Mouse (Mus musculus) midbrain, embryonic 15.5 days (tissue): ENCODE measurements around the gene Cdh26. TPM values are rescaled to one million over a fixed set of nuclear protein-coding genes. Genes with fewer than 3 reads are reported as not detected.
A peak's percentile ranks its signal among the peaks of the same experiment; 100 is the strongest.

Source experiments
- ATAC-seq: fragments of 200-750 bp; cut with Nextera tagmentation; replicated peaks from 2 replicates; pipeline ENCODE4 v1.8.0; 2017; ENCODE audit warnings: moderate TSS enrichment
- H3K27ac ChIP-seq: fragments of 300-500 bp; sonication (generic); 2 replicates; pipeline ENCODE4 v1.5.1; 2015; ENCODE audit warnings: mild to moderate bottlenecking, inconsistent platforms
- H3K27me3 ChIP-seq: fragments of 300-500 bp; sonication (generic); replicated peaks from 2 replicates; pipeline ENCODE4 v1.6.1; 2015; ENCODE audit warnings: inconsistent platforms
- H3K36me3 ChIP-seq: fragments of 300-500 bp; sonication (generic); replicated peaks from 2 replicates; pipeline ENCODE4 v1.6.1; 2015; ENCODE audit warnings: inconsistent platforms
- H3K4me1 ChIP-seq: fragments of 300-500 bp; sonication (generic); 2 replicates; pipeline ENCODE4 v1.6.1; 2015; ENCODE audit warnings: inconsistent platforms
- H3K4me2 ChIP-seq: fragments of 300-500 bp; sonication (generic); 2 replicates; pipeline ENCODE4 v1.6.1; 2015; ENCODE audit warnings: inconsistent platforms, mild to moderate bottlenecking, moderate library complexity
- H3K4me3 ChIP-seq: fragments of 300-500 bp; sonication (generic); 2 replicates; pipeline ENCODE4 v1.5.1; 2015; ENCODE audit warnings: mild to moderate bottlenecking, inconsistent platforms
- H3K9ac ChIP-seq: fragments of 300-500 bp; sonication (generic); 2 replicates; pipeline ENCODE4 v1.6.1; 2015; ENCODE audit warnings: mild to moderate bottlenecking, inconsistent platforms
- H3K9me3 ChIP-seq: fragments of 300-500 bp; sonication (generic); 2 replicates; pipeline ENCODE4 v1.6.1; 2016; ENCODE audit warnings: inconsistent platforms
- WGBS: fragments of 180-500 bp; shearing (Covaris S2); methylation state at CpG from one replicate; pipeline ENCODE4 v1.1.7; 2015; ENCODE audit warnings: mixed read lengths; 5-methylcytosine and 5-hydroxymethylcytosine counted together
- polyA plus RNA-seq: library from polyadenylated mRNA; unstranded; fragments of >200 nt; fragmentation: Nextera tagmentation; extraction: Ambion mirVana; gene quantifications from 2 replicates; pipeline ENCODE4 v1.2.1, GENCODE M21; 2015

Cdh26 gene
- polyA plus RNA-seq, result 0.27 and 0.28 TPM in 2 replicates

GRCm38 (mm10) chr2:178430231-178430630 lies at the start of gene Cdh26:
Gene Cdh26 (plus strand): TSS chr2:178430531.
- H3K27me3 ChIP-seq, result no peaks in the 10 kb centered on the region
- no peaks in the 10 kb centered on the region; the same call in 1 of the 2 replicates for H3K4me1 ChIP-seq
- 84% methylated on average over 4 of the region's 4 CpGs for WGBS
- H3K4me3 ChIP-seq, result no peak within 1 kb of the TSS
- no peak within 1 kb of the TSS for H3K4me2 ChIP-seq
- no peak within 1 kb of the TSS for H3K27ac ChIP-seq
- no peaks in the 10 kb centered on the region for H3K9me3 ChIP-seq
- no peak within 1 kb of the TSS for H3K9ac ChIP-seq
- H3K36me3 ChIP-seq, result no peaks in the 10 kb centered on the region
- ATAC-seq, result no peak

GRCm38 (mm10) chr2:178407053-178407815 lies 23.1 kb upstream of the Cdh26 start, which contains the start of gene Sycp2:
Gene Sycp2 (minus strand): TSS chr2:178407685.
- H3K4me3 ChIP-seq, result no peak within 1 kb of the TSS
- no peak within 1 kb of the TSS for H3K4me2 ChIP-seq
- peak; percentile 45; the same call in 1 of the 2 replicates for ATAC-seq
- H3K9me3 ChIP-seq, result no peaks in the 10 kb centered on the region
- no peaks in the 10 kb centered on the region for H3K4me1 ChIP-seq
- H3K9ac ChIP-seq, result no peak within 1 kb of the TSS
- no peak within 1 kb of the TSS for H3K27ac ChIP-seq
- H3K27me3 ChIP-seq, result no peaks in the 10 kb centered on the region
- 87% methylated on average over 52 of the region's 52 CpGs for WGBS
- H3K36me3 ChIP-seq, result no peaks in the 10 kb centered on the region

- peaks cover 11% of the 10 kb centered on the region for H3K4me1 ChIP-seq
- ATAC-seq, result no peak
These were observed 21.3 kb upstream of the Cdh26 start for GRCm38 (mm10) chr2:178409024-178409423.

GRCm38 (mm10) chr2:178410286-178410685 lies 20.0 kb upstream of the Cdh26 start:
- no peak overlapping the region for H3K27ac ChIP-seq
- WGBS, result 85% methylated on average over 6 of the region's 6 CpGs
- peaks cover 19% of the 10 kb centered on the region for H3K4me1 ChIP-seq
- no peak for ATAC-seq
- H3K27me3 ChIP-seq, result 0 out of 2 replicates have a peak, but pooled peaks cover 5% of the 10 kb centered on the region
- H3K36me3 ChIP-seq, result no peaks in the 10 kb centered on the region
- H3K9me3 ChIP-seq, result no peaks in the 10 kb centered on the region
- no peak overlapping the region for H3K9ac ChIP-seq
- H3K4me2 ChIP-seq, result no peak overlapping the region
- no peak overlapping the region for H3K4me3 ChIP-seq

More at GRCm38 (mm10) chr2:178409024-178409423, 21.3 kb upstream of the Cdh26 start:
- H3K4me2 ChIP-seq, result no peak overlapping the region
- H3K9me3 ChIP-seq, result no peaks in the 10 kb centered on the region
- WGBS, result 45% methylated on average over 1 of the region's 1 CpGs
- H3K27ac ChIP-seq, result no peak overlapping the region
- H3K36me3 ChIP-seq, result no peaks in the 10 kb centered on the region
- no peak overlapping the region for H3K4me3 ChIP-seq
- 0 out of 2 replicates have a peak, but pooled peaks cover 5% of the 10 kb centered on the region for H3K27me3 ChIP-seq
- H3K9ac ChIP-seq, result no peak overlapping the region

- WGBS, result 73% methylated on average over 6 of the region's 6 CpGs
- no peaks in the 10 kb centered on the region for H3K36me3 ChIP-seq
- 0 out of 2 replicates have a peak, but pooled peaks cover 5% of the 10 kb centered on the region for H3K27me3 ChIP-seq
- ATAC-seq, result no peak
- H3K9me3 ChIP-seq, result no peaks in the 10 kb centered on the region
- H3K4me2 ChIP-seq, result peak overlapping the region; percentile 98; the same call in 1 of the 2 replicates
- no peak overlapping the region for H3K4me3 ChIP-seq
- H3K9ac ChIP-seq, result no peak overlapping the region
- no peak overlapping the region for H3K27ac ChIP-seq
- H3K4me1 ChIP-seq, result peaks cover 21% of the 10 kb centered on the region
These were observed 17.7 kb upstream of the Cdh26 start for GRCm38 (mm10) chr2:178412598-178412997.

- WGBS, result 63% methylated on average over 13 of the region's 13 CpGs
- Histone ChIP-seq H3K27me3 (0 out of 2 replicates have a peak, but pooled peaks cover 5% of the 10 kb centered on the region), H3K27ac (no peak overlapping the region), H3K4me1 (peaks cover 21% of the 10 kb centered on the region), H3K9ac (no peak overlapping the region), H3K4me3 (peak overlapping the region; percentile 58), H3K4me2 (peak overlapping the region; percentile 98), H3K9me3 (no peaks in the 10 kb centered on the region), H3K36me3 (no peaks in the 10 kb centered on the region)
- ATAC-seq, result no peak
These were observed 17.2 kb upstream of the Cdh26 start for GRCm38 (mm10) chr2:178413081-178413480.

GRCm38 (mm10) chr2:178413481-178414260 lies 16.7 kb upstream of the Cdh26 start:
- H3K4me2 ChIP-seq, result peak overlapping the region; percentile 98
- H3K36me3 ChIP-seq, result no peaks in the 10 kb centered on the region
- H3K9ac ChIP-seq, result peak overlapping the region; percentile 61
- 0 out of 2 replicates have a peak, but pooled peaks cover 5% of the 10 kb centered on the region for H3K27me3 ChIP-seq
- H3K4me1 ChIP-seq, result peaks cover 21% of the 10 kb centered on the region
- 16% methylated on average over 75 of the region's 75 CpGs for WGBS
- peak; percentile 29 for ATAC-seq
- no peak overlapping the region for H3K27ac ChIP-seq
- peak overlapping the region; percentile 58 for H3K4me3 ChIP-seq
- no peaks in the 10 kb centered on the region for H3K9me3 ChIP-seq

GRCm38 (mm10) chr2:178414261-178415149 lies 15.8 kb upstream of the Cdh26 start, which contains the start of the genes Ppp1r3d and Fam217b:
Gene Ppp1r3d (minus strand): TSS chr2:178414472.
Gene Fam217b (plus strand): TSS chr2:178414524.
- H3K9me3 ChIP-seq, result no peaks in the 10 kb centered on the region
- peak within 1 kb of the TSS; percentile 80 for H3K27ac ChIP-seq
- ATAC-seq, result peak; percentile 90
- WGBS, result under 1% methylated on average over 57 of the region's 74 CpGs
- peak within 1 kb of the TSS; percentile 61 for H3K9ac ChIP-seq
- peak within 1 kb of the TSS; percentile 58 for H3K4me3 ChIP-seq
- no peaks in the 10 kb centered on the region for H3K36me3 ChIP-seq
- H3K27me3 ChIP-seq, result 0 out of 2 replicates have a peak, but pooled peaks cover 5% of the 10 kb centered on the region
- H3K4me1 ChIP-seq, result peaks cover 21% of the 10 kb centered on the region
- H3K4me2 ChIP-seq, result peak within 1 kb of the TSS; percentile 98

- H3K4me3 ChIP-seq, result peak overlapping the region; percentile 58
- no peak; the same call in 1 of the 2 replicates for ATAC-seq
- peak overlapping the region; percentile 98 for H3K4me2 ChIP-seq
- peaks cover 21% of the 10 kb centered on the region for H3K4me1 ChIP-seq
- WGBS, result 26% methylated on average over 3 of the region's 3 CpGs
- H3K27ac ChIP-seq, result peak overlapping the region; percentile 80
- H3K9ac ChIP-seq, result peak overlapping the region; percentile 61; the same call in 1 of the 2 replicates
- 0 out of 2 replicates have a peak, but pooled peaks cover 5% of the 10 kb centered on the region for H3K27me3 ChIP-seq
- no peaks in the 10 kb centered on the region for H3K9me3 ChIP-seq
- H3K36me3 ChIP-seq, result no peaks in the 10 kb centered on the region
These were observed 15.2 kb upstream of the Cdh26 start for GRCm38 (mm10) chr2:178415150-178415448.

GRCm38 (mm10) chr2:178416427-178416826 lies 13.9 kb upstream of the Cdh26 start:
- Histone ChIP-seq H3K9me3 (no peaks in the 10 kb centered on the region), H3K4me1 (peaks cover 21% of the 10 kb centered on the region), H3K9ac (no peak overlapping the region), H3K36me3 (no peaks in the 10 kb centered on the region), H3K4me2 (no peak overlapping the region), H3K27me3 (0 out of 2 replicates have a peak, but pooled peaks cover 5% of the 10 kb centered on the region), H3K27ac (no peak overlapping the region), H3K4me3 (no peak overlapping the region)
- 79% methylated on average over 13 of the region's 13 CpGs for WGBS
- ATAC-seq, result no peak

- ATAC-seq, result no peak
- Histone ChIP-seq H3K27me3 (0 out of 2 replicates have a peak, but pooled peaks cover 5% of the 10 kb centered on the region), H3K9ac (no peak overlapping the region), H3K4me3 (no peak overlapping the region), H3K4me1 (peaks cover 21% of the 10 kb centered on the region), H3K27ac (no peak overlapping the region), H3K9me3 (no peaks in the 10 kb centered on the region), H3K36me3 (no peaks in the 10 kb centered on the region), H3K4me2 (no peak overlapping the region)
- WGBS, result 73% methylated on average over 4 of the region's 4 CpGs
These were observed 13.4 kb upstream of the Cdh26 start for GRCm38 (mm10) chr2:178416970-178417369.
